In the genomic region with DNA sequence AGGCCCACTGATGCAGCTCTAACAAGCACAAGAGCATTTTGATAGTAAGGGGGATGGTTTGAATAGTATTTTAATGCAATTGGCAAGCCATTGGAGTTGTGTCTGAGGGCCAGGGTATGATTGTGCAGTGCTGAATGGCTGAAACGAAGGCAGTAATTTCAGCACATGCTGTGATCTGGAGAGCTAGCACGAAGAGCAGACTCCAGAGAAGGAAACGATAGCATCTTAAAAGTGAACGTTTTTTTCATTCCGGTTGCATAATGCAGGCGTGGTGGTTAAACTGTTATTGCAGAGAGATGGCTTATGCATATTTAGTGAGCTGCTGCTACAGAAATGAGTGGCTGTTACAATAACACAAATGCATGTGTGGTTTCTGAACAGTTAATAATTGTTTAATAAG, we compare ENCODE assay signal across 17 mouse cellular contexts. TPM values are rescaled to one million over a fixed set of nuclear protein-coding genes. Genes with fewer than 3 reads are reported as not detected.
DNase-seq lines count a peak whose midpoint lies in the region; ATAC-seq lines count a peak whose summit lies in the region.
"Had no signal": no experiment of that assay in that cellular context is flagged by ENCODE, and none has a peak within 500 bp of the region (broad histone marks: within the 10 kb centered on the region; RNA-seq: fewer than 3 reads in every experiment).

No protein-coding gene starts in this region.

- no peaks in the 10 kb centered on the region for H3K9me3 ChIP-seq in midbrain, embryonic 15.5 days
- H3K9me3 ChIP-seq: intestine, embryonic 15.5 days; liver, embryonic 12.5 days; neural tube, embryonic 12.5 days had no signal

- H3K4me2 ChIP-seq in midbrain, embryonic 15.5 days, result no peak overlapping the region; the same call in 1 of the 2 replicates
- H3K4me2 ChIP-seq: intestine, embryonic 15.5 days; liver, embryonic 12.5 days; neural tube, embryonic 12.5 days had no signal

- H3K27me3 ChIP-seq in midbrain, embryonic 15.5 days (replicated peaks), result no peaks in the 10 kb centered on the region
- H3K27me3 ChIP-seq: intestine, embryonic 15.5 days; liver, embryonic 12.5 days; neural tube, embryonic 12.5 days had no signal

- peaks cover 10% of the 10 kb centered on the region for H3K4me1 ChIP-seq in midbrain, embryonic 15.5 days
- H3K4me1 ChIP-seq: intestine, embryonic 15.5 days; liver, embryonic 12.5 days; neural tube, embryonic 12.5 days had no signal

- DNase-seq in layer of hippocampus, adult 9-11 months, result peak; percentile 12
- no peak for DNase-seq in layer of hippocampus, adult 11-12 months (ENCODE audit: low spot score)
- peak; percentile 8 for DNase-seq in 416B (ENCODE audit: low read depth)
- DNase-seq in brain, adult 2 months (ENCODE audit: low read depth, low spot score), result peak; percentile 65
- no peak for DNase-seq in heart, postnatal 10 days
- DNase-seq in embryo, embryonic 9.5 days (ENCODE audit: extremely low spot score), result no peak
- DNase-seq: cerebellum, adult 11-12 months; embryo, embryonic 11 days; heart, postnatal 4 days; kidney, postnatal 14 days; left cerebral cortex, postnatal 4 days had no signal

- H3K4me3 ChIP-seq in midbrain, embryonic 15.5 days, result no peak overlapping the region
- H3K4me3 ChIP-seq: intestine, embryonic 15.5 days; liver, embryonic 12.5 days; neural tube, embryonic 12.5 days had no signal

- no peak overlapping the region for H3K9ac ChIP-seq in midbrain, embryonic 15.5 days
- H3K9ac ChIP-seq: intestine, embryonic 15.5 days; liver, embryonic 12.5 days; neural tube, embryonic 12.5 days had no signal

- ATAC-seq in midbrain, embryonic 15.5 days (replicated peaks), result peak; percentile 81
- ATAC-seq: activated CD4-positive, CD25-positive, alpha-beta regulatory T cell, adult 4 months; intestine, embryonic 15.5 days; liver, embryonic 12.5 days; lung, postnatal 0 days had no signal

- WGBS in midbrain, embryonic 15.5 days, result 38% methylated on average over 6 of the region's 6 CpGs

- intact Hi-C loops in heart, postnatal 10 days (cut with DNase I), result no loop called here

- H3K36me3 ChIP-seq in midbrain, embryonic 15.5 days (replicated peaks), result no peaks in the 10 kb centered on the region
- H3K36me3 ChIP-seq: intestine, embryonic 15.5 days; liver, embryonic 12.5 days; neural tube, embryonic 12.5 days had no signal

- peak overlapping the region; percentile 51 for H3K27ac ChIP-seq in midbrain, embryonic 15.5 days
- H3K27ac ChIP-seq: intestine, embryonic 15.5 days; liver, embryonic 12.5 days; neural tube, embryonic 12.5 days had no signal

RNA-seq across cellular contexts. Expression of a gene that starts 51.3 kb away (rescaled TPM):
- 10.6 and 14.3 TPM in 2 replicates for polyA plus RNA-seq in midbrain, embryonic 15.5 days (2015; fragmentation: Nextera tagmentation; extraction: Ambion mirVana)
- total RNA-seq in heart, postnatal 10 days (2021), result under 1 TPM; 0.64 to 0.72 TPM

Comparison
In these comparisons a context has a peak if more than half of its experiments do, and no peak if none do; other contexts are left out.
1. DNase-seq: peak in layer of hippocampus, adult 9-11 months (single experiment), 416B (single experiment) and brain, adult 2 months (single experiment); none in layer of hippocampus, adult 11-12 months (single experiment), heart, postnatal 10 days (0 of 2) and embryo, embryonic 9.5 days (single experiment).